16 mouse cellular contexts compared by ENCODE assay signal in the genomic region with DNA sequence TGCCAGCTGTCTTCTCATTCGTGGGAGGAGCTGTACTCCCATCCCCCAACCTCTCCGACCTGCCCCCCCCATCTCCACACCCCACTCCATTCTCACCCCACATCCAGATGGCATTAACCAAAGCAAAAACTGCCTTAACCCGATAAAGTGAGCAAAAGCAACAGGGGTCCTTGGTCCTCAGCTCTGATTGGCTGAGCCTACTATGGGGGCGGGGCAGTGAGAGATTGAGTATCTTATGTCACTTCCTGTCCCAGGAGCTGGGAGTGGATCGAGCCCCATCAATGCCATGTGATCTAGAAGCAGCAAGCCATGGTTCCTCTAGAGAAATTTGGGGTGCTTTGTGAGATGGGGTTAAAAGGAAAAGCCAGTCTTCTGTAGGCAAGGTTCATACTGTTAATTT.
DNase-seq lines count a peak whose midpoint lies in the region; ATAC-seq lines count a peak whose summit lies in the region.
"Had no signal": no experiment of that assay in that cellular context is flagged by ENCODE, and none has a peak within 500 bp of the region (broad histone marks: within the 10 kb centered on the region; RNA-seq: fewer than 3 reads in every experiment).

No protein-coding gene starts in this region.

- DNase-seq in hindbrain, embryonic 10.5 days (ENCODE audit: low spot score), result no peak
- no peak for DNase-seq in hindbrain, embryonic 11.5 days (ENCODE audit: low spot score)
- no peak for DNase-seq in neural tube, embryonic 10.5 days (ENCODE audit: extremely low spot score, low spot score)
- peak; percentile 73 for DNase-seq in R1 (ENCODE audit: low read depth, low spot score)
- DNase-seq in spleen, postnatal 14 days (ENCODE audit: low spot score in 2 of 2), result no peak
- DNase-seq in gastrocnemius, postnatal 25 days, result no peak
- DNase-seq: adrenal gland, adult 2 months; kidney, adult 11 months; kidney, postnatal 36 days; retina, postnatal 1 day; thymus, postnatal 25 days had no signal

- no peak overlapping the region for H3K9ac ChIP-seq in hindbrain, embryonic 11.5 days (ENCODE audit: low read depth, low read length)
- no peak overlapping the region for H3K9ac ChIP-seq in neural tube, embryonic 13.5 days
- no peak overlapping the region for H3K9ac ChIP-seq in midbrain, embryonic 15.5 days
- H3K9ac ChIP-seq: embryonic facial prominence, embryonic 13.5 days; liver, embryonic 14.5 days had no signal

- no peaks in the 10 kb centered on the region for H3K36me3 ChIP-seq in hindbrain, embryonic 10.5 days
- H3K36me3 ChIP-seq in hindbrain, embryonic 11.5 days (ENCODE audit: control insufficient read depth, insufficient read depth, low read length), result no peaks in the 10 kb centered on the region
- no peaks in the 10 kb centered on the region for H3K36me3 ChIP-seq in neural tube, embryonic 13.5 days
- H3K36me3 ChIP-seq in midbrain, embryonic 15.5 days (replicated peaks), result no peaks in the 10 kb centered on the region
- H3K36me3 ChIP-seq: embryonic facial prominence, embryonic 13.5 days; limb, embryonic 10.5 days had no signal

- H3K4me3 ChIP-seq in hindbrain, embryonic 10.5 days, result no peak overlapping the region
- H3K4me3 ChIP-seq in hindbrain, embryonic 11.5 days (ENCODE audit: low read depth, low read length), result no peak overlapping the region
- H3K4me3 ChIP-seq in neural tube, embryonic 13.5 days, result no peak overlapping the region
- no peak overlapping the region for H3K4me3 ChIP-seq in midbrain, embryonic 15.5 days
- H3K4me3 ChIP-seq: embryonic facial prominence, embryonic 13.5 days; limb, embryonic 10.5 days had no signal

- 68% methylated on average over 5 of the region's 5 CpGs for WGBS in hindbrain, embryonic 10.5 days
- WGBS in hindbrain, embryonic 11.5 days, result 63% methylated on average over 5 of the region's 5 CpGs
- 54% methylated on average over 5 of the region's 5 CpGs for WGBS in neural tube, embryonic 13.5 days
- 57% methylated on average over 5 of the region's 5 CpGs for WGBS in midbrain, embryonic 15.5 days

- H3K4me1 ChIP-seq in hindbrain, embryonic 10.5 days (replicated peaks), result peaks cover 38% of the 10 kb centered on the region
- peaks cover 8% of the 10 kb centered on the region for H3K4me1 ChIP-seq in hindbrain, embryonic 11.5 days (replicated peaks; ENCODE audit: control insufficient read depth, insufficient read depth, low read length)
- H3K4me1 ChIP-seq in neural tube, embryonic 13.5 days (replicated peaks), result peaks cover 37% of the 10 kb centered on the region
- peaks cover 33% of the 10 kb centered on the region for H3K4me1 ChIP-seq in midbrain, embryonic 15.5 days

- no peak for ATAC-seq in hindbrain, embryonic 11.5 days (ENCODE audit: low FRiP score)
- ATAC-seq in neural tube, embryonic 13.5 days (ENCODE audit: low read depth), result no peak
- no peak for ATAC-seq in midbrain, embryonic 15.5 days (replicated peaks)

- no peak overlapping the region for H3K4me2 ChIP-seq in hindbrain, embryonic 11.5 days (replicated peaks; ENCODE audit: low read depth, low read length)
- no peak overlapping the region for H3K4me2 ChIP-seq in neural tube, embryonic 13.5 days
- H3K4me2 ChIP-seq in midbrain, embryonic 15.5 days, result no peak overlapping the region
- H3K4me2 ChIP-seq: embryonic facial prominence, embryonic 13.5 days had no signal

- H3K27me3 ChIP-seq in hindbrain, embryonic 10.5 days (ENCODE audit: insufficient read depth, poor library complexity, severe bottlenecking), result peaks cover 73% of the 10 kb centered on the region
- peaks cover 6% of the 10 kb centered on the region for H3K27me3 ChIP-seq in hindbrain, embryonic 11.5 days (ENCODE audit: control insufficient read depth, insufficient read depth, low read length)
- peaks cover 21% of the 10 kb centered on the region for H3K27me3 ChIP-seq in neural tube, embryonic 13.5 days
- peaks cover 6% of the 10 kb centered on the region; the same call in 1 of the 2 replicates for H3K27me3 ChIP-seq in midbrain, embryonic 15.5 days (replicated peaks)

- H3K27ac ChIP-seq in hindbrain, embryonic 10.5 days, result 0 out of 2 replicates have a peak overlapping the region, but pooled peaks have one; percentile 30
- H3K27ac ChIP-seq in hindbrain, embryonic 11.5 days (ENCODE audit: low read depth, low read length), result no peak overlapping the region
- H3K27ac ChIP-seq in neural tube, embryonic 13.5 days (replicated peaks), result peak overlapping the region; percentile 74
- peak overlapping the region; percentile 66 for H3K27ac ChIP-seq in midbrain, embryonic 15.5 days
- H3K27ac ChIP-seq: embryonic facial prominence, embryonic 13.5 days; limb, embryonic 10.5 days; liver, embryonic 14.5 days had no signal

- no peaks in the 10 kb centered on the region for H3K9me3 ChIP-seq in hindbrain, embryonic 10.5 days
- H3K9me3 ChIP-seq in hindbrain, embryonic 11.5 days (ENCODE audit: control insufficient read depth, low read length), result no peaks in the 10 kb centered on the region
- no peaks in the 10 kb centered on the region for H3K9me3 ChIP-seq in neural tube, embryonic 13.5 days
- H3K9me3 ChIP-seq in midbrain, embryonic 15.5 days, result no peaks in the 10 kb centered on the region
- H3K9me3 ChIP-seq: embryonic facial prominence, embryonic 13.5 days; limb, embryonic 10.5 days had no signal
